Mouse (Mus musculus): ENCODE data around the gene Med16. TPM values are rescaled to one million over a fixed set of nuclear protein-coding genes. Genes with fewer than 3 reads are reported as not detected.
"Not testable (repeated sequence)": the region's sequence is repeated elsewhere in the genome, so short reads cannot be mapped to it uniquely, and the experiment has no call there.

Med16 gene
- total RNA-seq, 2 experiments from 2014 or later: 37.7 to 38.1 TPM

DNA sequence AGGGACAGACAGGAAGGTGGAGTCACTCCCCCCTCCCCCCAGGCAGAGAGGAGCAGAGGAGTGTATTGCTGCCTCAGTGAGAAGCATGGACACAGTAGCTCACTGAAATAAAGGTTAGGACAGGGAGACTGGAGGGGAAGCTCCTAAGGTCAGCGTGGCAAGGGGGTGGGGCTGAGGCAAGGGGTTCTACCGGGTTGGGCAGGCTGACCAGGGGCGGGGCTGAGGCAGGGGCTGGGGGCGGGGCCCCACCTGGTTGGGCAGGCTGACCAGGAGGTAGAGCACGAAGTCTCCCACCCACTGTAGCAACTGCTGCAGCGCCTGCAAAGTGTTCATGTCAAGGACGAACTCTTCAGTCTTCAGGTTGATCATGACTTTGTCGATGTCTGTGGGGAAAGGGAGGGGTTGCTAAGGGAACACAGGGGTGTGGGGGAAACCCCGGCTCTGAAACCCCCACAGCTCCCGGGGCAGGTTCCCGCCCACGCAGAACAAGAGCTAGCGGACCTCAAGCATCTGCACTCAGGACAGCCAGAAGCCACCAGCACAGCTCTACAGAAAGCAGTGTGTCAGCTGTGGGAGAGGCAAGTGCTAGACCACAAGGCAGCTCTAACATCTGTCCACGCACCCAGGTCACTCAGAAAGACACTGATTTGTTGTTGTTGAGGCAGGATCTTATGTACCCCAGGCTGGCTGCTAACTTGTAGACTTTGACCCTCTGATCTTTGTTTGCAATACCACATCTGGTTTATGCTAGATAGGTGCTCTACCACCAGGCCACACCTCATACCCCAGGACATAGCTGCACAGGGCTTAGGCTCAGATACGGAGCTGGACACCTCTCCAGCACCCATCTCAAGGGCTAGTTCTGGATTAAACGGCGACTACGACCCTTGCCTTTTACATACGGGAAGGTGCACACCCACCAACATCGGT is 11.1 kb downstream of the Med16 start:
- no peak for DNase-seq
- intact Hi-C loops (cut with DNase I; ENCODE audit: low total_unique reads): no loop called here

DNA sequence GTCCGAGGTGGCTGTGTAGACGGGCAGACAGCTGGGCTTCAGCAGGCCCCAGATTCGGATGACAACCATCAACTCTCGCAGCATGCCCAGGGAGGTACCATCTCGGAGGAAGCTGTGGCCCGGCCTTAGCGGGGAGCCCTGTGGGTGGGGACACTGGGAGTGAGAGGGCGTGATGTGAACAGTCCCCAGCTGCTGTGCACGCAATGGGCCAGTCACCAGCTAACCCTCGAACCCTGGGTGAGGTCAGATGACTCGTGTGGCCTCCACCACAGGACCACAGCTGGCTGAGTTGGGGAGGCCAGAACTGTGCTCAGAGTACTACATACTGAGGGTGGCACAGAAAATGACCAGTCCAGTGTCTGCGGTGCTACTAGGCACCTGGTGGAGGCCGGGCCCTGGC is 11.9 kb downstream of the Med16 start:
- no peak for DNase-seq
- intact Hi-C loops (cut with DNase I; ENCODE audit: low total_unique reads): no loop called here

GRCm38 (mm10) chr10:79896306-79896705 is 12.4 kb downstream of the Med16 start:
- DNase-seq: no peak
- intact Hi-C loops (cut with DNase I; ENCODE audit: low total_unique reads): no loop called here

DNA sequence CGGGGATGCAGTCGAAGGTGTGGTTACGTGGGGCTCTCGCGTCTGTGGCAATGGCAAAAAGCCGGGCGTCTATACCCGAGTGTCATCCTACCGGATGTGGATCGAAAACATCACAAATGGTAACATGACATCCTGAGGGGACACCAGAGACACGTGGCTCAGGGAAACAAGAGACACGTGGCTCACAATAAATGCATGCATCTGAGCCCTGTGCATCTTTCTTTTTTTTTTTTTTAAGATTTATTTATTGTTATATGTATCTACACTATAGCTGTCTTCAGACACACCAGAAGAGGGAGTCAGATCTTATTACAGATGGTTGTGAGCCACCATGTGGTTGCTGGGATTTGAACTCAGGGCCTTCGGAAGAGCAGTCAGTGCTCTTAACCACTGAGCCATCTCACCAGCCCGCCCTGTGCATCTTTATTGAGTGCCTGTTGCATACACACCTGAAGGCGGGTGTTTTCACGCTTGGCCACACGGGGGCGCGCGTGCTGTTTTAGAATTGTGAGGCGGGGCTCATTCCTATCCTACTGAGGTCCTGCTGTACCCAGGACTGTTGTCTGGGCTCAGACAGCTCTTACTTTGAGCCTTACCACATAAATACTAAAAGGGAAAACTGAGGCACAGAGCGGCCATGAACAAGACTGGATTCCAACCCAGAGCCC is 16.1 kb downstream of the Med16 start:
- intact Hi-C loops (cut with DNase I; ENCODE audit: low total_unique reads): loop anchor here (5.0 kb wide), 1 partner anchor 65 kb away; no protein-coding TSS in a partner anchor

GRCm38 (mm10) chr10:79890670-79891069 is 18.1 kb downstream of the Med16 start, which contains the start of gene Cfd:
Cfd (plus strand) TSS chr10:79890853.
- no peak for DNase-seq
- intact Hi-C loops (cut with DNase I; ENCODE audit: low total_unique reads): loop anchor here (5.0 kb wide), 1 partner anchor 67 kb away; no protein-coding TSS in a partner anchor

More for the DNA sequence above, 16.1 kb downstream of the Med16 start:
- peak; percentile 71 for DNase-seq

- no peak for DNase-seq
- intact Hi-C loops (cut with DNase I; ENCODE audit: low total_unique reads): no loop called here
These were observed 19.3 kb downstream of the Med16 start for GRCm38 (mm10) chr10:79889386-79889785.

DNA sequence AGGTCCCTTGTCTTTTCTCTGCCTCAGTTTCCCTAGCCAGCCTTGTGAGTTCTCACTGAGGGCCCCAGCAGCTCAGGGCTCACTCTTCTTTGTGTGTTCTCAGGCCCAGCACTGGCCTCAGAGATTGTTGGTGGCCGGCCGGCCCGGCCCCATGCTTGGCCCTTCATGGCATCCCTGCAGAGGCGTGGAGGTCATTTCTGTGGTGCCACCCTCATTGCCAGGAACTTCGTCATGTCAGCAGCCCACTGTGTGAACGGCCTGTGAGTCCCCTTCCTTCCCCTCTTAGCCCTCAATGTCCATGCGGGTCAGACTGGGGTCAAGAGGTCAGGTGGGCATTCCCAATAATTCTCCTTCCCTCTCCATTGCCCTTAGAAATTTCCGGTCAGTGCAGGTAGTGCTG is 22.1 kb downstream of the Med16 start:
- DNase-seq: no peak
- intact Hi-C loops (cut with DNase I; ENCODE audit: low total_unique reads): no loop called here

GRCm38 (mm10) chr10:79886054-79886453 is 22.7 kb downstream of the Med16 start, which contains the start of gene Elane:
Elane (plus strand) TSS chr10:79886247.
- intact Hi-C loops (cut with DNase I; ENCODE audit: low total_unique reads): no loop called here
- no peak for DNase-seq

GRCm38 (mm10) chr10:79884938-79885337 is 23.8 kb downstream of the Med16 start:
- intact Hi-C loops (cut with DNase I; ENCODE audit: low total_unique reads): loop anchor here (5.0 kb wide), 2 partner anchors 32 to 53 kb away; partner anchors contain the start of gene Kiss1r
- not testable (repeated sequence) for DNase-seq

DNA sequence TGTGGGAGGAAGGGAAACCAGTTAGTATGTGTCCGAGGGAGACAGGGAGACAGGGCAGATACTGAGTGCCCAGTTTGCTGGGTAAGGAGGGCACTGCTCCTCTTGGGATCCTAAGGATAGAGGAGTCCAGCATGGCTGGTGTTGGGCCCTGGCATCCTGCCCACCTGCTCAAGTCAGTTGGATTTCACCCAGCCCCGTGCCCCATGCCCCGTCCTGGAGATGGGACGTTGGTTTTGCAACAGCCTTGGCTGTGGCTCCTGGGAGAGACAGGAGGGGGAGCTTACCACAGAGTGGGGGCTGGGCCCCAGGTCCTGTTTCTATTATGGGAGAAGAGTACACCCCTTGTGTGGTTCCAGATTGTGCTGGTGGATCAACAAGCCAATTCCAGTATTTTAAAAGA is 24.3 kb downstream of the Med16 start:
- intact Hi-C loops (cut with DNase I; ENCODE audit: low total_unique reads): loop anchor here (5.0 kb wide), 2 partner anchors 33 to 52 kb away; partner anchors contain the start of gene Kiss1r
- peak; percentile 64 for DNase-seq

DNA sequence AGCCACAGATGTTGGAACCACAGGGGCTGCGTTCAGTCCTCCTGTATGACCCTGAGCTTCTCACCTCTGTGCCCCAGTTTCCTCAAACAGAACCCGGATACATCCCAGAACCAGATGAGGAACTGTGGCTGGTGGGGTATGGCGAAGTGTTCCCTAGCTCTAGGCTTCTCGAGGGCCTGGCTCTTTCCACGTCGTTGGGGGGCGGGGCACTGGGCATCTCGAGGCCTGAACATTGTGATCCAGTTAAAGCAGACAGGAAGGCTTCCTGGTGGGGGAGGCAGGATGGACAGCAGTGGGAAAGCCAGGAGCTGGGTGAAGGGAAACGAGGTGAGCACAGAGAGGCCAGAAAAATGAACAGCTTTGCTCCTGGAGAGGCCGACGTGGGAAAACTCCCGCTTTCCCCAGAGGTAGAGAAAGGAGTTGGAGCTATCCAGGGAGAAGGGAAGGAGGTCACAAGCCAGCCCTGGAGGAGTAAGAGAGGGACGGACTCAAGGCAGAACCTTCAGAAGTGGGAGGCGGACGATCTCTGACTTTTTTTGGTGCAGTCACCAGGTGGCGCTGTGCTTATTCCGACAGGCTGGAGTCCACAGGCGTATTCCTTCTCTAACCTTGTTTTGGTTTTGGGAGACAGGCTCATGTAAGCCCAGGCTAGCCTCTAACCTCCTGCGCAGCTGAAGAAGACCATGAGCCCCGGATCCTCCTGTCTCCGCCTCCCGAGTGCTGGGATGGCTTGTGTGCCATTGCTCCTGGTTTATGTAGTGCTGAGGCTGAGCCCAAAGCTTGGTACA is 25.2 kb downstream of the Med16 start:
- DNase-seq: peak; percentile 79

GRCm38 (mm10) chr10:79881981-79882380 is 26.7 kb downstream of the Med16 start:
- intact Hi-C loops (cut with DNase I; ENCODE audit: low total_unique reads): loop anchor here (5.0 kb wide), 2 partner anchors 35 to 50 kb away; partner anchors contain the start of gene Kiss1r
- DNase-seq: no peak

More for the DNA sequence above, 25.2 kb downstream of the Med16 start:
- intact Hi-C loops (cut with DNase I; ENCODE audit: low total_unique reads): loop anchor here (5.0 kb wide), 2 partner anchors 34 to 51 kb away; partner anchors contain the start of gene Kiss1r

GRCm38 (mm10) chr10:79880721-79881120 is 28.0 kb downstream of the Med16 start:
- intact Hi-C loops (cut with DNase I; ENCODE audit: low total_unique reads): loop anchor here (5.0 kb wide), 2 partner anchors 37 to 48 kb away; partner anchors contain the start of gene Kiss1r
- no peak for DNase-seq

DNA sequence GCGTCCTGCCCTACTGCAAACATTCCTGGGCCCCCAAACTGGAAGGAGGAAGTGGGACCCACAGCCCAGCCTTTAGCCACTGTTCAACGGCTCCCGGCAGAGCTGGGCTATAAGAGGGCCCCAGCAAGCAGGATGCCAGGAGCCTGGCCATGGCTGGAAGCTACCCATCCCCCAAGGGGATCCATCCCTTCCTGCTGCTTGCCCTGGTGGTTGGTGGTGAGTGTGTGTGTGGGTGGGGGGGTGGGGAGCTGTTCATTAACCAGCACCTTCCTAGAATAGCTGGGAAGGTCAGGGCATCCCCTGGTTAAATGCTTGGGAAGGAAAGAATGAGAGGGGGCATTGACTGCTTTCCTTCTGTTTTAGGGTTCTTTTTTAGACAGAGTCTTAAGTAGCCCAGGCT is 29.2 kb downstream of the Med16 start:
- DNase-seq: no peak
- intact Hi-C loops (cut with DNase I; ENCODE audit: low total_unique reads): no loop called here

DNA sequence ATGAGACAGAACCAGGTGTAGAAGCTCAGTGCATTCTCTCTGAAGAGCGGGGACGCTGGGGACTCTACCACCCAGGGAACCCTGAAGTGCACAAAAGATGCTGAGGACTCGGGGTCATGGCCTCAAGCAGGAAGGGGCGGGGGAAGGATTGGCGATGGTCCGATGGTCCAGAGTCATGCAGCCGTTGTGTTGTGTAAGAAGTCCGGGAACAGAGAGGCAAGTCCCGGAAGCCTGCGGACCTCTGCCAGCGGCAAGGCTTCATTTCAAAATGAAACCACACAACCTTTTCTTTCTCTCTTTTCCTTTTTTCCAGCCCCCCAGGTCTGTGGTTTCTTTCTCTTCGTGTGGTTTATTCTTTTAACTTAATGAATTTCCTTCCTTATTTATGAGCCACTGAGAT is 31.0 kb downstream of the Med16 start:
- intact Hi-C loops (cut with DNase I; ENCODE audit: low total_unique reads): no loop called here
- peak; percentile 64 for DNase-seq

DNA sequence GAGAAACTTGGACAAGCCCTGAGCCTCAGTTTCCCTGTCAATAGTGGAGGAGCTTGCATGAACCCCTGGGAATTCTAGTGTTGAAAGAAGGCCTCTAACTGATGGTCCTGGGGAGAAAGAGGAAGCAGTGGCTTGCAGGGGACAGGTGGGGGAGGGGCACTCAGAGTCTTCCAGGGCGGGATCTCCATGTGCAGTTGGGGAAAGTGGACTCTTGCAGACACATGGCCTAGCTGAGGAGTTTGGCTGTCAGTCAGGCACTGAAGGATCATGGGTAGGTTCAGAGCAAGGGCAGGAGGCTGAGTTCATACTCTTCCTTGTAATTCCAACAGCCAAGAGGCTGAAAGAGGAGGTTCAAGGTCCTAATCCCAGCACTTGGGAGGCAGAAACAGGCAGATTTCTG is 31.5 kb downstream of the Med16 start:
- intact Hi-C loops (cut with DNase I; ENCODE audit: low total_unique reads): no loop called here
- no peak for DNase-seq

DNA sequence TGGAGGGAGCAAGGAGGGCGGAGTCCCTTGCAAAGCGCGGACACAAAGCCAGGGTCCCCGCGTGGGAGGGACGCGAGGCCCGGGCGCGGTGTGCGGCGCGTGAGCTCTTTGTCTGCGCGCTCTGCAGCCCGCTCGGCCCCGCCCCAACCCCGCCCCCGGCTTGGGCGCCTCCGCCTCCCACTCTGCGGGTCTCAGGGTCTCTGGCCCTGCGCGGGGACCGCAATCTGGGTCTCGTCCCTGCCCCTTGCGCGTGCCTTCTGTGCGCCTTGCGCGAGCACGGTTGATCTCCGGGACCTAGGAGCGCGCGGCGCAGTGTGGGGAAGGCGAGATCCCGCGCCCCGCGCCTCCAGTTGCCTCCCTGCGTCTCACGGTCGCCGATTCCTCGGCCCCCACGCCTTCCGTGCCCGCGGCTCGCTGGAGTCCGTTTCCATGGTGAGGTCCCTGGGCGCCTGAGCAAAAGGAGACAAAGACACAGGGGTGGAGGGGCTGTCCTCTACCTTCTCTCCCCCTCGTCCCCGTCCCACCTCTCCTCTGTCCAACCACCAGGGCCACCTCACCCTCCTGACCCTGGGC is 34.3 kb downstream of the Med16 start, which contains the start of the genes Prtn3 and Plppr3:
Prtn3 (plus strand) TSS at position 187 of the 573 bp plus-strand sequence.
Plppr3 (minus strand) TSS at position 345 of the 573 bp plus-strand sequence.
- intact Hi-C loops (cut with DNase I; ENCODE audit: low total_unique reads): loop anchor here (5.0 kb wide), 1 partner anchor 47 kb away; no protein-coding TSS in a partner anchor
- no peak for DNase-seq

GRCm38 (mm10) chr10:79873715-79874289 is 34.9 kb downstream of the Med16 start:
- intact Hi-C loops (cut with DNase I; ENCODE audit: low total_unique reads): loop anchor here (5.0 kb wide), 1 partner anchor 47 kb away; no protein-coding TSS in a partner anchor
- no peak for DNase-seq
